Mouse (Mus musculus) limb, embryonic 11.5 days (tissue): ENCODE data around the gene Klk1b5. TPM values are rescaled to one million over a fixed set of nuclear protein-coding genes. Genes with fewer than 3 reads are reported as not detected.

Experiments used
- ATAC-seq: fragments of 200-750 bp; cut with Nextera tagmentation; 2 replicates; pipeline ENCODE4 v1.8.0; 2017; ENCODE audit warnings: low read depth; ENCODE audit not compliant: insufficient number of reproducible peaks, low FRiP score, low TSS enrichment
- DNase-seq: peaks from one replicate; pipeline ENCODE4 v3.0.0-alpha.2; 2015; ENCODE audit warnings: low spot score
- H3K27ac ChIP-seq: fragments of 300-500 bp; sonication (generic); replicated peaks from 2 replicates; pipeline ENCODE4 v1.5.1; 2014; ENCODE audit warnings: low read depth, mild to moderate bottlenecking, low read length
- H3K27me3 ChIP-seq: fragments of 300-500 bp; sonication (generic); 2 replicates; pipeline ENCODE4 v1.6.1; 2014; ENCODE audit warnings: mild to moderate bottlenecking, low read length, mixed read lengths; ENCODE audit not compliant: control insufficient read depth, insufficient read depth
- H3K36me3 ChIP-seq: fragments of 300-500 bp; sonication (generic); 2 replicates; pipeline ENCODE4 v1.6.1; 2014; ENCODE audit warnings: mild to moderate bottlenecking, low read length, moderate library complexity, mixed read lengths; ENCODE audit not compliant: control insufficient read depth, insufficient read depth
- H3K4me1 ChIP-seq: fragments of 300-500 bp; sonication (generic); 2 replicates; pipeline ENCODE4 v1.6.1; 2014; ENCODE audit warnings: low read length, mixed read lengths; ENCODE audit not compliant: control insufficient read depth, insufficient read depth
- H3K4me2 ChIP-seq: fragments of 300-500 bp; sonication (generic); 2 replicates; pipeline ENCODE4 v1.6.1; 2014; ENCODE audit warnings: low read depth, mild to moderate bottlenecking, moderate library complexity; ENCODE audit not compliant: severe bottlenecking
- H3K4me3 ChIP-seq: fragments of 300-500 bp; sonication (generic); 2 replicates; pipeline ENCODE4 v1.5.1; 2014; ENCODE audit warnings: low read depth, low read length
- H3K9ac ChIP-seq: fragments of 300-500 bp; sonication (generic); 2 replicates; pipeline ENCODE4 v1.6.1; 2014; ENCODE audit warnings: mild to moderate bottlenecking, low read length
- H3K9me3 ChIP-seq: fragments of 300-500 bp; sonication (generic); 2 replicates; pipeline ENCODE4 v1.6.1; 2016; ENCODE audit warnings: low read length; ENCODE audit not compliant: control insufficient read depth
- WGBS: fragments of 180-500 bp; shearing (Covaris S2); extraction: QIAGEN DNeasy Blood & Tissue Kit; methylation state at CpG from one replicate; pipeline ENCODE4 v1.1.7; 2014; 5-methylcytosine and 5-hydroxymethylcytosine counted together
- polyA plus RNA-seq: library from polyadenylated mRNA; unstranded; fragments of >200 nt; fragmentation: Nextera tagmentation; extraction: Ambion mirVana; gene quantifications from 2 replicates; pipeline ENCODE4 v1.2.1, GENCODE M21; 2014

Klk1b5 gene
- polyA plus RNA-seq, 1 experiment from 2014 or later: not detected

DNA sequence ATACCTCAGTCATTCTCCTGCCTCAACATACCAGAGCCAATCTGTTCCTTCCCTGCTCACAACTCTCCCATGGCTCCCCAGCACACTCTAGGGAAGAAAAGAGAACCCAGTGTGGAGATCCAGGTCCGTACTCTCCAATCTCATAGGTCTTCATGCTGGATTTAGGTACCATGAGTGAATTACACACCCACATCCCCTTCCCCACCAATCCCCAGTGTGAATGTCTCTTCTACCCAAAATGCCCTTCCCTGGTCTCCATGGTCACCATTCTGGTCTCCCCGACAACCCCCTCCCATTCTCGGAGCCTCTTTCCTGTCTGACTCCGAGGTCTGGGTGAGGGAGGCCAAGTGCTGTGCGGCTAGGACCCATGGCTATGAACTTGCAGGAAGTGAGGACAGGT is 45.4 kb downstream of the Klk1b5 start, which contains the start of gene Gm15517:
TSS of gene Gm15517 (plus strand) at position 301 of the 400 bp plus-strand sequence.
- H3K9me3 ChIP-seq: no peaks in the 10 kb centered on the region; the same call in 1 of the 2 replicates
- 64% methylated on average over 5 of the region's 5 CpGs for WGBS
- no peaks in the 10 kb centered on the region for H3K36me3 ChIP-seq
- ATAC-seq: no peak
- H3K4me2 ChIP-seq: no peak within 1 kb of the TSS
- H3K4me3 ChIP-seq: no peak within 1 kb of the TSS
- peaks cover 9% of the 10 kb centered on the region for H3K27me3 ChIP-seq
- no peak within 1 kb of the TSS for H3K27ac ChIP-seq
- DNase-seq: no peak
- H3K4me1 ChIP-seq: peaks cover 4% of the 10 kb centered on the region; the same call in 1 of the 2 replicates
- no peak within 1 kb of the TSS for H3K9ac ChIP-seq

DNA sequence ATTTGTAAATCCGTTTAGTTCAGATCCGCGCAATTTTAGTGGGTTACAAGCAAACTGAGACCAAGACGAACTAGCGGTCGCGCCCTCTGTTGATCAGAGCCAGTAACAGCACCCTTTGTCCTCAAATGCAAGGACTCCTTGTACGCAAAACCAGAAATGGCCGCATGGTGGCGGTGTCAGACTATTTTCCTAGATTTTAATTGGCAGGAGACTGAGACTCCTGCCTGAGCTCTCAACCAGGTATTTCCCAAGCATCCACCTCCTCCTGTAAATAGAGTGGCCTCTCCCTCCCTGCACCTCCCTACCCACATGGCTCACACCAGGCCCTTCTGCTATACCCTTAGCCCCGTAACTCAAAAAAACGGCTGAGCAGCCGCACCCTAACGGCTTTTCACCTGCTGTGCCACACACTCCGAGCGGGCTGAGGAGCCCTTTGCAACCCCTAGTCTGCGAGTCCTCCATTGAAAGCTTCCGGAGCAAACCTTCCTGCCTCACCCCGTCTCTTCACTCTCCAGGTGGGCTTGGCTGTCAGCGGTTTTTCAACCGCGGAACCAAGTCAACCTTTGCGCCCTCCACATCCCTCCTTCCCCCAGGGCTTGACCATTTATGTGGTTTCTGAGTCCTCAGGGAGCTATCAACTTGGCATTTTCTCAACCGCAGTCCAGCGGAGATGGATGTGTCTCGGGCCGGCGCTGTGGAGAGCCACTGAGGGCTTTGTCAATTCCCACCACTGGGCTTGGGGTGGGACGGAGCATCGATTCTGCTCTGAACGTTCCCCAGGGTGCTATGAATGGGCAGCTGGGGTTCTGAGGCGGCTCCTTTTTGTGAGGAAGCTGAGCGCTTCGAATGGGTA is 47.3 kb downstream of the Klk1b5 start:
- peaks cover 4% of the 10 kb centered on the region; the same call in 1 of the 2 replicates for H3K4me1 ChIP-seq
- WGBS: 3% methylated on average over 34 of the region's 34 CpGs
- H3K4me2 ChIP-seq: peak overlapping the region; percentile 31
- peaks cover 9% of the 10 kb centered on the region for H3K27me3 ChIP-seq
- peak; percentile 41 for ATAC-seq
- no peak overlapping the region for H3K4me3 ChIP-seq
- H3K9me3 ChIP-seq: no peaks in the 10 kb centered on the region; the same call in 1 of the 2 replicates
- H3K9ac ChIP-seq: no peak overlapping the region
- H3K36me3 ChIP-seq: no peaks in the 10 kb centered on the region
- H3K27ac ChIP-seq: no peak overlapping the region
- peak; percentile 99 for DNase-seq

DNA sequence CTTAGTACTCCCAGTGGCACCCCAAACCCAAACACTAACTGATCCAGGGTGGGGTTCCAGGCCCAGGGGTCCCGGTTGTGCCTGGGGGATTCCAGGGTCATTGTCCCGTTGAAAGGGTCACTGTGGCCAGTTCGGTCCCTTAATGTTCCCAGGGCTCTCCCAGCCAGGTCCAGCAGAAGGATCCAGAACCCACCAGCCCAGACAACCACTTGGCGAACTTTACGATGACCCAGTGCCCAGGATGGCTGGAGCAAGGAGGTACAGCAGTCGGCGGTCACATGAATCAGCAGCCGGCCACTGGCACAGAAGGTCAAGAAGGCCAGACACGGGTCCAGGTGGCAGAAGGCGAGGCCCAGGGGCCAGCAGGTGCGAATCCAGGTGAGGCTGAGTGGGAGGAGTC is 52.4 kb downstream of the Klk1b5 start:
- Histone ChIP-seq H3K27me3 (peaks cover 7% of the 10 kb centered on the region), H3K36me3 (no peaks in the 10 kb centered on the region), H3K9me3 (no peaks in the 10 kb centered on the region; the same call in 1 of the 2 replicates), H3K4me3 (no peak overlapping the region), H3K4me2 (no peak overlapping the region), H3K9ac (no peak overlapping the region), H3K4me1 (peaks cover 1% of the 10 kb centered on the region; the same call in 1 of the 2 replicates), H3K27ac (no peak overlapping the region)
- WGBS: 81% methylated on average over 11 of the region's 11 CpGs
- DNase-seq (no peak), ATAC-seq (no peak)

DNA sequence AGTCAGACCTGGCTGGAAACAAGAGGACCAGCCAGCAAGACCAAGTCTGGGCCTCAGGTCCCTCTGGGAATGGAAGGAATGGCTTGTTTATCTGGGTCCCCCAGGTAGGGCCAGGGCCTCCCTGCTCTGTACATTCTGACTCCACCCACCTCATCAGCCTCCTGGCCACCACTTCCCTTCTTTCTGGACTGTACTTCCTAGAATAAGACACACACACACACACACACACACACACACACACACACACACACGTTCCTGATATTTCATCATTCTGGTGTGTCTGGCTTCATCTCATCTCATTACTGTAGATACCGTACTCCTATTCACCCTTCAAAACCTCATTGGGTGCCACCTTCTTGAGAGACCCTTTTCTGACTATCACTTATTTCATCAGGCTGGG is 53.7 kb downstream of the Klk1b5 start:
- peaks cover 5% of the 10 kb centered on the region; the same call in 1 of the 2 replicates for H3K27me3 ChIP-seq
- 85% methylated on average over 2 of the region's 2 CpGs for WGBS
- H3K4me3 ChIP-seq: no peak overlapping the region
- ATAC-seq (no peak), DNase-seq (no peak)
- H3K9me3 ChIP-seq: no peaks in the 10 kb centered on the region
- H3K36me3 ChIP-seq: no peaks in the 10 kb centered on the region
- H3K9ac ChIP-seq: no peak overlapping the region
- no peak overlapping the region for H3K4me2 ChIP-seq
- H3K4me1 ChIP-seq: no peaks in the 10 kb centered on the region
- no peak overlapping the region for H3K27ac ChIP-seq

Other genes starting within 250 kb of the Klk1b5 start
- not detected in 2 replicates for gene Klk1b1, start 249.2 kb upstream of the Klk1b5 start, polyA plus RNA-seq
- not detected in 2 replicates for gene Klk1b9, start 239.9 kb upstream of the Klk1b5 start, polyA plus RNA-seq
- gene Klk1b11, start 220.1 kb upstream of the Klk1b5 start, polyA plus RNA-seq: not detected in 2 replicates
- not detected in 2 replicates for gene Klk1b26, start 203.8 kb upstream of the Klk1b5 start, polyA plus RNA-seq
- not detected in 2 replicates for gene Klk1b27, start 163.7 kb upstream of the Klk1b5 start, polyA plus RNA-seq
- gene Klk1b21, start 113.6 kb upstream of the Klk1b5 start, polyA plus RNA-seq: not detected in 2 replicates
- not detected in 2 replicates for gene Klk1b22, start 103.3 kb upstream of the Klk1b5 start, polyA plus RNA-seq
- gene Klk1b16, start 79.2 kb upstream of the Klk1b5 start, polyA plus RNA-seq: not detected in 2 replicates
- gene Klk1b24, start 27.7 kb upstream of the Klk1b5 start, polyA plus RNA-seq: not detected in 2 replicates
- not detected in 2 replicates for gene Klk1b3, start 17.8 kb upstream of the Klk1b5 start, polyA plus RNA-seq
- gene Klk1b4, start 8.5 kb upstream of the Klk1b5 start, polyA plus RNA-seq: not detected in 2 replicates
- gene Klk1, start 9.4 kb downstream of the Klk1b5 start, polyA plus RNA-seq: not detected in 2 replicates
- not detected in 2 replicates for gene Gm36864, start 20.2 kb downstream of the Klk1b5 start, polyA plus RNA-seq
- gene 1700028J19Rik, start 30.8 kb downstream of the Klk1b5 start, polyA plus RNA-seq: 0.88 and 1.1 TPM in 2 replicates
- gene 2410002F23Rik, start 30.8 kb downstream of the Klk1b5 start, polyA plus RNA-seq: 135 and 146 TPM in 2 replicates
- 0.26 and 0.31 TPM in 2 replicates for gene Acp4, start 41.4 kb downstream of the Klk1b5 start, polyA plus RNA-seq
- not detected in 2 replicates for gene Gm15517, start 45.5 kb downstream of the Klk1b5 start, polyA plus RNA-seq
- 1.9 and 2.2 TPM in 2 replicates for gene Clec11a, start 91.0 kb downstream of the Klk1b5 start, polyA plus RNA-seq
- 0.78 and 0.85 TPM in 2 replicates for gene Shank1, start 94.3 kb downstream of the Klk1b5 start, polyA plus RNA-seq
- gene Syt3, start 168.2 kb downstream of the Klk1b5 start, polyA plus RNA-seq: 2.1 TPM in 2 replicates
- gene 1700008O03Rik, start 169.9 kb downstream of the Klk1b5 start, polyA plus RNA-seq: 0.37 and 0.53 TPM in 2 replicates
- gene Lrrc4b, start 213.1 kb downstream of the Klk1b5 start, polyA plus RNA-seq: 0.51 and 0.60 TPM in 2 replicates
- gene Aspdh, start 249.4 kb downstream of the Klk1b5 start, polyA plus RNA-seq: 0.60 TPM in 1 of 2 replicates, not detected in the other